Mouse (Mus musculus) heart, embryonic 14.5 days (tissue): ENCODE data around the gene Trmt11. TPM values are rescaled to one million over a fixed set of nuclear protein-coding genes. Genes with fewer than 3 reads are reported as not detected.

Source experiments
- ATAC-seq: fragments of 200-750 bp; cut with Nextera tagmentation; 2 replicates; pipeline ENCODE4 v1.8.0; 2017; ENCODE audit warnings: low read depth, moderate TSS enrichment; ENCODE audit not compliant: insufficient number of reproducible peaks, insufficient read depth, low FRiP score
- H3K27ac ChIP-seq, 2 experiments: fragments of 200-500 bp in 1 of 2; fragments of 300-500 bp in 1 of 2; sonication (generic) in 1 of 2; replicated peaks in 1 of 2; 2 replicates each; pipeline ENCODE4 v1.5.1; 2012 to 2014; ENCODE audit warnings: low read depth in 2 of 2, low read length in 2 of 2, control low read depth in 1 of 2, mild to moderate bottlenecking in 1 of 2, mixed read lengths in 1 of 2; ENCODE audit not compliant: control insufficient read depth in 1 of 2, insufficient read depth in 1 of 2
- H3K27me3 ChIP-seq: fragments of 300-500 bp; sonication (generic); 2 replicates; pipeline ENCODE4 v1.6.1; 2014; ENCODE audit warnings: mild to moderate bottlenecking, low read length, control low read depth; ENCODE audit not compliant: control insufficient read depth, insufficient read depth
- H3K36me3 ChIP-seq: fragments of 300-500 bp; sonication (generic); 2 replicates; pipeline ENCODE4 v1.6.1; 2014; ENCODE audit warnings: mild to moderate bottlenecking, control low read depth, low read length, mixed read lengths; ENCODE audit not compliant: control insufficient read depth, insufficient read depth
- H3K4me1 ChIP-seq, 2 experiments: fragments of 200-500 bp in 1 of 2; fragments of 300-500 bp in 1 of 2; sonication (generic) in 1 of 2; 2 replicates each; pipeline ENCODE4 v1.6.1; 2012 to 2014; ENCODE audit warnings: low read length in 2 of 2, control low read depth in 1 of 2, mixed read lengths in 1 of 2; ENCODE audit not compliant: control insufficient read depth in 2 of 2, insufficient read depth in 2 of 2
- H3K4me2 ChIP-seq: fragments of 300-500 bp; sonication (generic); 2 replicates; pipeline ENCODE4 v1.6.1; 2014; ENCODE audit warnings: mild to moderate bottlenecking, low read length
- H3K4me3 ChIP-seq, 2 experiments: fragments of 200-500 bp in 1 of 2; fragments of 300-500 bp in 1 of 2; sonication (generic) in 1 of 2; 2 replicates each; pipeline ENCODE4 v1.5.1; 2012 to 2014; ENCODE audit warnings: low read length in 2 of 2, mild to moderate bottlenecking in 2 of 2, control low read depth in 1 of 2, low read depth in 1 of 2, moderate library complexity in 1 of 2; ENCODE audit not compliant: control insufficient read depth in 1 of 2, insufficient read depth in 1 of 2
- H3K9ac ChIP-seq: fragments of 300-500 bp; sonication (generic); 2 replicates; pipeline ENCODE4 v1.6.1; 2014; ENCODE audit warnings: mild to moderate bottlenecking, low read length
- H3K9me3 ChIP-seq: fragments of 300-500 bp; sonication (generic); 2 replicates; pipeline ENCODE4 v1.6.1; 2016; ENCODE audit warnings: low read length, control low read depth; ENCODE audit not compliant: control insufficient read depth
- WGBS: fragments of 180-500 bp; shearing (Covaris S2); extraction: QIAGEN DNeasy Blood & Tissue Kit; methylation state at CpG from one replicate; pipeline ENCODE4 v1.1.7; 2014; 5-methylcytosine and 5-hydroxymethylcytosine counted together
- polyA plus RNA-seq: library from polyadenylated mRNA; unstranded; fragments of >200 nt; fragmentation: Nextera tagmentation; extraction: Ambion mirVana; gene quantifications from 2 replicates; pipeline ENCODE4 v1.2.1, GENCODE M21; 2014

Gene Trmt11
- polyA plus RNA-seq, 1 experiment from 2014 or later: 17.2 TPM

DNA sequence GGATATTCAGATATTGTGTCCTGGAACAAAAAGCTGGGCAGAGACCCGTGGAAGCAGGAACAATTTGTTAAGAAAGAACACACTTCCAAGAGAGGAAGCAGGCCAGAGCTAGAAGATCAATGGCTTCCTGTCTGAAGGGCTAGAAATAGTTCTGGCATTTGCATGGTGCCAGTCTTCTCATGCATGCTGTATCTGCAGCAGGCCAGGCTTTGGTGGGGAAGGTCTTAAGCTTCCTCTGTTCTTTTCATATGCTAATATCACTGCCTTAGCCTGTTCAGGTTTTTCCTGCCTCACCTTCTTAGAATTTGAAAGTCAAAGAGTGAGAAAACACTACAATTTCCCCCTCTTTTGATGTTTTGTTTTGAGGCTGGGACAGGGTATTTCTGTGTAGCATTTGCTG lies 27.0 kb upstream of the Trmt11 start:
- Histone ChIP-seq H3K9me3 (no peaks in the 10 kb centered on the region), H3K36me3 (no peaks in the 10 kb centered on the region), H3K27me3 (no peaks in the 10 kb centered on the region), H3K4me3 (no peak overlapping the region), H3K4me2 (no peak overlapping the region), H3K9ac (no peak overlapping the region), H3K27ac (no peak overlapping the region), H3K4me1 (0 out of 4 replicates have a peak, but pooled peaks cover 0 to 8% of the 10 kb centered on the region in 2 experiments)
- no peak for ATAC-seq
- 38% methylated on average over 1 of the region's 1 CpGs for whole genome bisulfite sequencing

DNA sequence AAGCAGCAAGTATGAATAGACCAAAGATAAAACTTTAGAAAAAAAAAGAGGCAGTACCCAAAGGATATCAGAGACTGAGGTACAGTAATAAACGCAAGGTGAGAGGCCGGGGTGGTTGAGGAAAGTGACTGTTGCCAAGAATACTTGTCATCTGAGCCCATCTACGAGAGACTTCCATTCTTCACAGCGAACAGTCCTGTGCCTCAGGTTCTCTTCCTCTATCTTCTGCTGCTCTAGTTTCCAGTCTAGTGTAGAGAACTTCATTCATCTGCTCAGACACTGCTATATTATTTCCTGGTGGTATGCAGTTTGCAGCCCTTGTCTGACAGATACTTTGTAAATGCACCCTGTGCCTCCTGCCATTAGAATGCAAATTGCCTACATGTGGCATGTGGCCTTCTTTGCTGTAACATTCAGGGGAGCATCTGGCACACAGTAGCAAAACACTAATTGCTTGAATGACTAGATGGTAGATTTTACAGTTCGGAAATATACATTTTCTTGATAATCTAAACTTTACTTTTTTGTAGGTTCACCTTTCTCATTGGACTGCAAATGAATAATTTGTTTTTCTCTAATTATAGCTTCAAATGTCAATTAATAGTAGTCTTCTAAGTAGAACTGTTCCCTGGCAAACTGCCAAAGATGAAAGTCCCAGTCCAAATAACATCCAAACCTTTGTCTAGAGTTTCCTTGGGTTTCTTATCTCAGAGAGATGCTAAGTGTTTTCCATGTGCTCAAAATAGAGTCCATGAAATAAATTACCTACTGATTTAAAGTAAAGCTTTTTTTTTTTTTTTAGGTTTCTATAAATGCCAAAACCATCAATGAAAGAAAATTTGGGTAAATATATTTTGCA lies 23.8 kb upstream of the Trmt11 start:
- Histone ChIP-seq H3K9ac (no peak overlapping the region), H3K4me1 (0 out of 4 replicates have a peak, but pooled peaks cover 0 to 8% of the 10 kb centered on the region in 2 experiments), H3K27ac (no peak overlapping the region), H3K4me3 (no peak overlapping the region), H3K27me3 (no peaks in the 10 kb centered on the region), H3K4me2 (no peak overlapping the region), H3K36me3 (no peaks in the 10 kb centered on the region), H3K9me3 (no peaks in the 10 kb centered on the region)
- 48% methylated on average over 5 of the region's 5 CpGs for WGBS
- ATAC-seq: no peak

DNA sequence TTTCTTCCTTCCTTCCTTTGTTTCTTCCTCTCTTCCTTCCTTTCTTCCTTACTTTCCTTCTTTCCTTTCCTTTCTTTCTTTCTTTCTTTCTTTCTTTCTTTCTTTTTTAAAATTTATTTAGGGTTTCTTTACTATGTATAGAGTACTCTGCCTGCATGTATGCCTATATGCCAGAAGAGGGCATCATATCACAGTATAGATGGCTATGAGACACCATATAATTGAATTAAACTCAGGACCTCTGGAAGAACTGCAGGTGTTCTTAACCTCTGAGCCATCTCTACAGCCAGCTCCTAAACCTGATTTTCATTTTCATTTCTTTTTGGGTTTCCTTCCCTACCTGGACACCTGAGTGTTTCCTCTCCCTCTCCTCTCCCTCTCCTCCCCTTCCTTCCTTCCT lies 22.4 kb upstream of the Trmt11 start:
- H3K27ac ChIP-seq: no peak overlapping the region
- no peaks in the 10 kb centered on the region for H3K36me3 ChIP-seq
- H3K9me3 ChIP-seq: no peaks in the 10 kb centered on the region
- 0 out of 4 replicates have a peak, but pooled peaks cover 0 to 10% of the 10 kb centered on the region in 2 experiments for H3K4me1 ChIP-seq
- no peak overlapping the region for H3K9ac ChIP-seq
- no peak overlapping the region for H3K4me3 ChIP-seq
- no peaks in the 10 kb centered on the region for H3K27me3 ChIP-seq
- no peak overlapping the region for H3K4me2 ChIP-seq
- no peak for ATAC-seq

DNA sequence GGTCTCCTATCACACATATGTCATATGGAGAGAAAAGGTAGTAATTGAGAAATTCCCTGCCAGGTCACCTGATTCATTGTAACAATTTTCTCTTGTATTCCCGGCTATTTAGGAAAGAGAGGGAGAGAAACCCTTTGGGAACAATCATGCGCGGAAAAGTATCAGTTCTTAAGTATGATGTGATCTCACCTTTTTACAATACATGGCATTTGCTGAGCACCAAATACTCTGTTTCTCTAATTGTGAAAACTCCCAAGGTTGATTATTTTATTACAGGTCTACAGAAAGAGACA lies 18.3 kb upstream of the Trmt11 start:
- Histone ChIP-seq H3K27ac (peak overlapping the region in 1 of 2 experiments; percentile 98; a peak in 1 of 4 replicates), H3K4me1 (0 out of 4 replicates have a peak, but pooled peaks cover 0 to 7% of the 10 kb centered on the region in 2 experiments), H3K27me3 (no peaks in the 10 kb centered on the region), H3K9ac (peak overlapping the region; percentile 85), H3K4me3 (peak overlapping the region in 1 of 2 experiments; percentile 73; a peak in 3 of 4 replicates), H3K36me3 (0 out of 2 replicates have a peak, but pooled peaks cover under 1% of the 10 kb centered on the region), H3K4me2 (peak overlapping the region; percentile 92), H3K9me3 (no peaks in the 10 kb centered on the region)
- no peak for ATAC-seq
- 36% methylated on average over 3 of the region's 3 CpGs for WGBS

DNA sequence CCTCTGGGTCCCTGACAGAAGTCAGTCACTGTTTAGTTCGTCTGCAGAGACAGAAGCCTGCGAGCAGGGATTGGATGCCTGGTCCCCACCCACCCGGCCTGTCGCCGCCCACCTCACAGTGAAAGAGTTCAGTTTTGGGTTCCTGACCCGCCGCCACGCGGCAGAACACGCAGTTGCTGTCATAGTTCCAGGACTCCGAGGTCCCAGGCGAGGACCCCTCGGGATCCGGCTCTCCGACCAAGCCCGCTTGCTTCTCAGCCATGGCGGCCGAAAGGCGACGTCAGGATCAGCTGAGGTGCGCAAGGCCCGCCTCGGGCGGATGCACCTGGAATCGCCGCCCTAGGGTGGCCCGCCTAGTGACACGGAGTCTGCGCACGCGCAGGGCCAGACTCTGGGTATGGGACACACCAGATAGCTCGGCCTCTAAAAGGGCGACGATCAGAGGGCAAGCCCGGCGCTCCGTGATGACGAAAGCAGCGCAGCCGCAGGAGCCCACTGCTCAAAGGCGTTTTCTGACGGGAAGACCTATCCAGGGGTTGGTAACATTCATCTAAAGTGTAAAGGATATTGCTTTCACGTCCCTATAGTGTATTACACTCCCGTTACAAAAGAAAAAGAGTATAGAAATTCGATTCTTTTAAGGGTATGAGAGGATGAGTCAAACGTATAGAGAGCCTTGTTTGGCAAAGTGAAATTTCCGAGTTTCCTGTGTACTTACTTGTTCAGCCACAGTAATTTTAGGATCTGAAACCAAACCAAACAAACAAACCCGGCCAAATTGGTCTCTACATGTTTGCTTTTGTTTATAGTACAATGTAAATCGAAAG lies 17.8 kb upstream of the Trmt11 start:
- peak; percentile 100 for ATAC-seq
- H3K4me1 ChIP-seq: 0 out of 4 replicates have a peak, but pooled peaks cover 0 to 7% of the 10 kb centered on the region in 2 experiments
- H3K4me2 ChIP-seq: peak overlapping the region; percentile 92
- peak overlapping the region; percentile 73 to 94 for H3K4me3 ChIP-seq
- no peaks in the 10 kb centered on the region for H3K27me3 ChIP-seq
- H3K36me3 ChIP-seq: 0 out of 2 replicates have a peak, but pooled peaks cover 4% of the 10 kb centered on the region
- H3K27ac ChIP-seq: peak overlapping the region; percentile 98 to 100
- H3K9me3 ChIP-seq: no peaks in the 10 kb centered on the region
- peak overlapping the region; percentile 85 for H3K9ac ChIP-seq
- 2% methylated on average over 49 of the region's 49 CpGs for WGBS

DNA sequence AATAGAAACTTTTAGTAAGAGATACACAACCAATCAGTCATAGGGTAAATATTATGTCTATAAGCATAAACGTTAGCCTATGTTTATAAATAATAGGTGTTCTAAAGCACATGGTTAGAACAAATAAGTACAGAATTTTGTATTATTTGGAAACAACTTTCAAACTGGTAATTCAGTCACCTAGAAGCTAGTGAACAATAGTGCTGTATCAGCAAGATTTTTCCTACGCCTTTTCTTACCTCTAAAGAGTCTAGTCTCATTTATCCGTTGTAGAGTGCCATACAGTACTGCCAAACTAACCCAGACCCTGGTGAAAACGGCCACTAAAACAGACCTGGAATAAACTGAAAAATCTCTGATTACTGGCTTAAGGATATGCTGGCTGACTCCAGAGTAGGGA lies 12.5 kb upstream of the Trmt11 start:
- Histone ChIP-seq H3K4me1 (0 out of 4 replicates have a peak, but pooled peaks cover 0 to 5% of the 10 kb centered on the region in 2 experiments), H3K4me2 (no peak overlapping the region), H3K36me3 (peaks cover 35% of the 10 kb centered on the region), H3K27ac (no peak overlapping the region), H3K9ac (no peak overlapping the region), H3K4me3 (no peak overlapping the region), H3K27me3 (no peaks in the 10 kb centered on the region), H3K9me3 (no peaks in the 10 kb centered on the region)
- no peak for ATAC-seq
- WGBS: 85% methylated on average over 4 of the region's 4 CpGs

DNA sequence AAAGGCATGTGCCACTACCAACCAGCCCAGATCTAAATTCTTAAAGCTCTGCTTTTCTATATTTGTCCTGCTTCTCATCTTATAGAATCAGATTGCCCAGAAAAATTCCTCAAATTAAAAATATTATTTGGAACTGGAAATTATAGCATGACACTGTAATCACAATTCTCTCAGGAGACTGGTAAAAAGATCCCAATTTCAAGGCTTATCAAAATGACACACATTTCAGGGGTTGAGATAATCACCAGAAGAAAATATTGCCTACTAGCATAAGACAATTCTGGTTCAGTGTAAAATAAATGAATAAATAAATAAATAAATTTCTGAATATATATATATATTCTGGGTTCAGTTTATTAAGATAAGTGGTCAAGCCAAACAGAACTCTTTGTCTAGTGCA lies 9.1 kb upstream of the Trmt11 start:
- H3K27ac ChIP-seq: no peak overlapping the region
- H3K9ac ChIP-seq: no peak overlapping the region
- peaks cover 50% of the 10 kb centered on the region for H3K36me3 ChIP-seq
- H3K27me3 ChIP-seq: no peaks in the 10 kb centered on the region
- H3K4me1 ChIP-seq: no peaks in the 10 kb centered on the region
- H3K9me3 ChIP-seq: no peaks in the 10 kb centered on the region
- ATAC-seq: no peak
- no peak overlapping the region for H3K4me2 ChIP-seq
- H3K4me3 ChIP-seq: no peak overlapping the region
